Mouse (Mus musculus): ENCODE results near the gene Cradd. TPM values are rescaled to one million over a fixed set of nuclear protein-coding genes. Genes with fewer than 3 reads are reported as not detected.

The Cradd gene
- total and polyA plus RNA-seq, 3 experiments: 1.9 to 9.0 TPM; not detected in 1

- no peak overlapping the region for H3K27ac ChIP-seq (ENCODE audit: control insufficient read depth, low read depth, low read length)
- H3K9ac ChIP-seq (ENCODE audit: control insufficient read depth, low read depth, low read length, poor library complexity, severe bottlenecking): no peak overlapping the region
- no peaks in the 10 kb centered on the region for H3K36me3 ChIP-seq (ENCODE audit: control insufficient read depth in 1 of 2, insufficient read depth in 2 of 2, low read length in 2 of 2)
- no peaks in the 10 kb centered on the region for H3K79me2 ChIP-seq (ENCODE audit: control insufficient read depth, insufficient read depth, low read length, poor library complexity)
- no peaks in the 10 kb centered on the region for H3K9me3 ChIP-seq (replicated peaks; ENCODE audit: insufficient read depth, low read length)
- H3K4me1 ChIP-seq (ENCODE audit: control insufficient read depth in 1 of 2, insufficient read depth in 2 of 2, low read length in 2 of 2): no peaks in the 10 kb centered on the region
- DNase-seq (ENCODE audit: low read depth, low spot score): no peak
- no peak for TF ChIP-seq MAX (IDR thresholded peaks at IDR 0.05; ENCODE audit: low read length)
- TF ChIP-seq MEF2A (IDR thresholded peaks at IDR 0.05; ENCODE audit: extremely low read depth, insufficient replicate concordance, low read depth, low read length, poor library complexity, severe bottlenecking): no peak
- TF ChIP-seq ZKSCAN1 (IDR thresholded peaks at IDR 0.05; ENCODE audit: low read depth, low read length): no peak
- no peak for TF ChIP-seq KAT2A (conservative IDR thresholded peaks at IDR 0.05; ENCODE audit: low read depth, low read length)
- no peak for TF ChIP-seq CHD2 (IDR thresholded peaks at IDR 0.05; ENCODE audit: low read length)
- H3K27me3 ChIP-seq (ENCODE audit: control insufficient read depth in 1 of 2, insufficient read depth in 2 of 2, low read length in 2 of 2): no peaks in the 10 kb centered on the region
- no peak overlapping the region for H3K4me3 ChIP-seq (ENCODE audit: control insufficient read depth in 1 of 2, insufficient read depth in 1 of 2, low read depth in 2 of 2, low read length in 2 of 2)
Measured at GRCm38 (mm10) chr10:95217956-95218682, 105.8 kb downstream of the Cradd start.

- TF ChIP-seq MYB (IDR thresholded peaks at IDR 0.05; ENCODE audit: low read depth, low read length): no peak
- no peak for TF ChIP-seq POLR2AphosphoS2 (IDR thresholded peaks at IDR 0.05; ENCODE audit: low read length)
- TF ChIP-seq CHD1 (IDR thresholded peaks at IDR 0.05; ENCODE audit: low read depth, low read length): no peak
- no peak for TF ChIP-seq EP300 (IDR thresholded peaks at IDR 0.05; ENCODE audit: low read depth in 1 of 2, low read length in 2 of 2)
- no peak for TF ChIP-seq MYC (IDR thresholded peaks at IDR 0.05; ENCODE audit: low read depth, low read length)
- peaks cover 2 to 7% of the 10 kb centered on the region in 2 experiments; a peak in 3 of 4 replicates for H3K4me1 ChIP-seq (ENCODE audit: control insufficient read depth in 1 of 2, insufficient read depth in 2 of 2, low read length in 2 of 2)
- no peaks in the 10 kb centered on the region for H3K27me3 ChIP-seq (ENCODE audit: control insufficient read depth in 1 of 2, insufficient read depth in 2 of 2, low read length in 2 of 2)
- no peaks in the 10 kb centered on the region for H3K79me2 ChIP-seq (ENCODE audit: control insufficient read depth, insufficient read depth, low read length, poor library complexity)
- DNase-seq (ENCODE audit: low read depth, low spot score): no peak
- no peak overlapping the region for H3K4me3 ChIP-seq (ENCODE audit: control insufficient read depth in 1 of 2, insufficient read depth in 1 of 2, low read depth in 2 of 2, low read length in 2 of 2)
- no peak overlapping the region for H3K27ac ChIP-seq (ENCODE audit: control insufficient read depth, low read depth, low read length)
- peaks cover 0 to 5% of the 10 kb centered on the region in 2 experiments; a peak in 2 of 4 replicates for H3K36me3 ChIP-seq (ENCODE audit: control insufficient read depth in 1 of 2, insufficient read depth in 2 of 2, low read length in 2 of 2)
- no peak overlapping the region for H3K9ac ChIP-seq (ENCODE audit: control insufficient read depth, low read depth, low read length, poor library complexity, severe bottlenecking)
- no peaks in the 10 kb centered on the region for H3K9me3 ChIP-seq (replicated peaks; ENCODE audit: insufficient read depth, low read length)
Measured at GRCm38 (mm10) chr10:95215324-95215723, 108.6 kb downstream of the Cradd start.

GRCm38 (mm10) chr10:95213820-95214219 is 110.1 kb downstream of the Cradd start:
- no peak overlapping the region for H3K9ac ChIP-seq (ENCODE audit: control insufficient read depth, low read depth, low read length, poor library complexity, severe bottlenecking)
- H3K36me3 ChIP-seq (ENCODE audit: control insufficient read depth in 1 of 2, insufficient read depth in 2 of 2, low read length in 2 of 2): peaks cover 0 to 8% of the 10 kb centered on the region in 2 experiments; a peak in 2 of 4 replicates
- DNase-seq (ENCODE audit: low read depth, low spot score): no peak
- no peak overlapping the region for H3K27ac ChIP-seq (ENCODE audit: control insufficient read depth, low read depth, low read length)
- H3K79me2 ChIP-seq (ENCODE audit: control insufficient read depth, insufficient read depth, low read length, poor library complexity): no peaks in the 10 kb centered on the region
- no peak overlapping the region for H3K4me3 ChIP-seq (ENCODE audit: control insufficient read depth in 1 of 2, insufficient read depth in 1 of 2, low read depth in 2 of 2, low read length in 2 of 2)
- TF ChIP-seq HCFC1 (IDR thresholded peaks at IDR 0.05; ENCODE audit: low read depth, low read length): no peak
- no peak for TF ChIP-seq CHD1 (IDR thresholded peaks at IDR 0.05; ENCODE audit: low read depth, low read length)
- H3K9me3 ChIP-seq (replicated peaks; ENCODE audit: insufficient read depth, low read length): no peaks in the 10 kb centered on the region
- peaks cover 2 to 10% of the 10 kb centered on the region in 2 experiments; a peak in 3 of 4 replicates for H3K4me1 ChIP-seq (ENCODE audit: control insufficient read depth in 1 of 2, insufficient read depth in 2 of 2, low read length in 2 of 2)
- H3K27me3 ChIP-seq (ENCODE audit: control insufficient read depth in 1 of 2, insufficient read depth in 2 of 2, low read length in 2 of 2): no peaks in the 10 kb centered on the region
